Mouse (Mus musculus) heart, postnatal 25 days (tissue): ENCODE measurements around the gene Dynlt1b. TPM values are rescaled to one million over a fixed set of nuclear protein-coding genes. Genes with fewer than 3 reads are reported as not detected.
A peak's percentile ranks its signal among the peaks of the same experiment; 100 is the strongest.
"Not testable (repeated sequence)": the region's sequence is repeated elsewhere in the genome, so short reads cannot be mapped to it uniquely, and the experiment has no call there.

Experiments
- DNase-seq: peaks from one replicate; pipeline ENCODE4 v3.0.0; 2022; ENCODE audit warnings: low spot score
- intact Hi-C: fragments of 180-260 bp; cut with DNase I; formaldehyde crosslinking; loops from one replicate; pipeline ENCODE4 v1.15.1; 2025
- total RNA-seq, 2 experiments: library from RNA; stranded (reverse); gene quantifications; 2 replicates each; pipeline ENCODE4 v1.2.3; 2021

The Dynlt1b gene
- total RNA-seq, result 10 to 100 TPM; 53.6 to 56.5 TPM

GRCm38 (mm10) chr17:6429945-6430344 lies at the start of gene Dynlt1b:
Gene Dynlt1b (plus strand): TSS chr17:6430112.
- intact Hi-C loops, result not testable (repeated sequence)
- peak; percentile 100 for DNase-seq

- DNase-seq, intact Hi-C loops: not testable (repeated sequence)
Measured at GRCm38 (mm10) chr17:6380182-6380841, 49.6 kb upstream of the Dynlt1b start.

- intact Hi-C loops, result not testable (repeated sequence)
Measured at GRCm38 (mm10) chr17:6381071-6381682, 48.7 kb upstream of the Dynlt1b start.

GRCm38 (mm10) chr17:6386927-6387326 lies 43.0 kb upstream of the Dynlt1b start:
- DNase-seq, intact Hi-C loops: not testable (repeated sequence)

More at GRCm38 (mm10) chr17:6381071-6381682, 48.7 kb upstream of the Dynlt1b start:
- not testable (repeated sequence) for DNase-seq

DNA sequence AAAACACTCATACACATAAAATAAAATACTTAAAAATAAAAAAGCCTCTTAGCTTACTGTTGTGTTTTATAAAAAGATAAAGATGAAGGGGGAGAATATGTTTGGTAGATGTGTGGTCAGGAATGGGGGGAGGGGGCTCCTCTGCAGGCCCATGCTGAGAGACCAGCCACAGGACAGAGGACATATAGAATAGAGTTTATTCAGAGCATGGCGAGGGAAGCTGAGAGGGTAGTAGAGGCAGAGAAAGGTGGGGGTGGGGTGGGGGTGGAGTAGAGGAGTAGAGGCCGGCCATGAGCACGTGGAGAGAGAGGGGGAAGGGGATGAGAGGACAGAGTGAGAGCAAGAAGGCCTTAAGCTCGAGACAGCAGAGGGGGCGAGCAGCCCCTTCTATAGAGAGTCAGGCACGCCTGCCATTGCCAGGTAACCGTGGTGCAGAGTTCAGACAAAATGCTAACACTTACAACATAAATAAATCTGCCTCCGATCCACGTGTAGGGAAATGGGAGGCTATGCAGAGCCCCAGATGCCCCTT lies 42.5 kb upstream of the Dynlt1b start:
- intact Hi-C loops, DNase-seq: not testable (repeated sequence)

- intact Hi-C loops, DNase-seq: not testable (repeated sequence)
Measured at GRCm38 (mm10) chr17:6389463-6389862, 40.4 kb upstream of the Dynlt1b start.

DNA sequence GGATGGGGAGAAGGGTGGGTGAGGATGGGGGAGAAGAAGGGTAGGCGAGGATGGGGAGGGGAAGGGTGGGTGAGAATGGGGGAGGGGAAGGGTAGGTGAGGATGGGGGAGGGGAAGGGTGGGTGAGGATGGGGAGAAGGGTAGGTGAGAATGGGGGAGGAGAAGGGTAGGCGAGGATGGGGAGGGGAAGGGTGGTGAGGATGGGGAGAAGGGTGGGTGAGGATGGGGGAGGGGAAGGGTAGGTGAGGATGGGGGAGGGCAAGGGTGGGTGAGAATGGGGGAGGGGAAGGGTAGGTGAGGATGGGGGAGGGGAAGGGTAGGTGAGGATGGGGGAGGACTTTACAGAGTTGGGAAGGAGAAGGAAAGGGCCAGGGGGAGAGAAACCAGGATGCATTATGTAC lies 39.2 kb upstream of the Dynlt1b start:
- DNase-seq, intact Hi-C loops: not testable (repeated sequence)

DNA sequence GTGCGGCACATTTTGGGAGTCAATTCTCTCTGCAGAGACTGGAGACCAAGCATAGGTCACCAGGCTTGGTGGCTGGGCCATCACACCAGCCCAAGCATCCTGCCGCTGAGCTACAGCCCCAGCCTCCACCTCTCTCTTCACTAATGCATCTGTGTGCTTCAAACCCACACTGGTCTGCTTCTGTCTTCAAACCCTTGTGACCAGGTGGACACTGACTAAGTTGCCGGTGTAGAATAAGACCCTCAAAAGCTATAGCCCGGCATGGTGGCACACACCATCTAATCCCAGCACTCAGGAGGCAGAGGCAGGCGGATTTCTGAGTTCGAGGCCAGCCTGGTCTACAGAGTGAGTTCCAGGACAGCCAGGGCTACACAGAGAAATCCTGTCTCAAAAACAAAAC lies 38.2 kb upstream of the Dynlt1b start:
- DNase-seq, intact Hi-C loops: not testable (repeated sequence)

DNA sequence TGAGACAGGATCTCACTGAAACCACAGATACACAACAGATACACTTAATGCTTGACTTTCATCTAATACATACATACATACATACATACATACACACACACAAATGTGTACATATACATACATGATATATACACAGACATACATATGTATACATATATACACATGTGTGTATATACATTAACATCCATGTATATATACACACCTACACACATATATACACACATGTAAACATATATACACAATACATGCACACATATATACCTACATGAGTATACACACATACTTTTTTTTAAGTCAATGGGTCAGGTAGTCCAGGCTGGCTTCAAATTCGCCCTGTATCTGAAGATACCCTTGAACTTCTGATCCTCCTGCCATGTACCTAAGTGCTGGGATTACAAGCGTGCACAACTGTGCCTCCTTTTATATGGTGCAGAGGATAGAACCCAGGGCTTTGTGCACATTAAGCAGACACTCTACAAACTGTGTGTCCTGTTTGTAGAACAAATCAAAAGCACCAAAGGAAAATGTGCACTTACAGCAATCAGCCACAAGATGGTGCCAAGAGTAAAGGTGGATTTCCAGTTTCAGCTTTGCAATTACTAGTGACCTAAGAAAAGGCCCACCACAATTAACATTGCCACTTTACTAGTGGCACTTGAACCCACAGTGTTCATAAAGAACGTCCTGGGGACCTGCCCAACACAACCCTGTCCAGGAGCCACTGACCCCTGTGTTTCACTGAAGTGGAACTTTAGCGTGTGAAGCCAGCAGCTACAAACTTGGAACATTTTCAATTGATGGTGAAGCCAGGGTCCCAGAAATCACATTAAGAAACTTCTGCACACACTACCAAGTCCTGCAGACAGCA lies 37.2 kb upstream of the Dynlt1b start:
- DNase-seq, intact Hi-C loops: not testable (repeated sequence)

- DNase-seq, intact Hi-C loops: not testable (repeated sequence)
Measured at GRCm38 (mm10) chr17:6398079-6398478, 31.8 kb upstream of the Dynlt1b start.

GRCm38 (mm10) chr17:6398816-6399215 lies 31.1 kb upstream of the Dynlt1b start:
- DNase-seq, intact Hi-C loops: not testable (repeated sequence)

- intact Hi-C loops, DNase-seq: not testable (repeated sequence)
Measured at GRCm38 (mm10) chr17:6399281-6400096, 30.4 kb upstream of the Dynlt1b start.

DNA sequence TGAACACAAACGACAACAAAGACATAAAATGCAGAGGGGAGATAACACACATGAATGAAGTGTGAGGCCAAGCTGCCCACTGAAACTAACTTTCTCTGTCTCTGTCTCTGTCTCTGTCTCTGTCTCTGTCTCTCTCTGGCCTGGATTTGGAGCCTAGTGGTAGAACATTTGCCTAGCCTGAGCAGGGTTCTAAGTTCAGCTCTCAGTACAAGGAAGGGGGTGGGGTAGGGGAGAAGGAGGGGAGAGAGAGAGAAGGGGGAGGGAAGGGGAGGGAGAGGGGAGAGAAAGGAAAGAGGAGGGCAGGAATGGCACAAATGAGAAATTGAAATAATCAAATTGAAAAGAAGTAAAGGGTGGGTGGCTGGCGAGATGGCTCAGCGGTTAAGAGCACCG lies 29.8 kb upstream of the Dynlt1b start:
- DNase-seq, intact Hi-C loops: not testable (repeated sequence)

- intact Hi-C loops, DNase-seq: not testable (repeated sequence)
Measured at GRCm38 (mm10) chr17:6404493-6404892, 25.4 kb upstream of the Dynlt1b start.

DNA sequence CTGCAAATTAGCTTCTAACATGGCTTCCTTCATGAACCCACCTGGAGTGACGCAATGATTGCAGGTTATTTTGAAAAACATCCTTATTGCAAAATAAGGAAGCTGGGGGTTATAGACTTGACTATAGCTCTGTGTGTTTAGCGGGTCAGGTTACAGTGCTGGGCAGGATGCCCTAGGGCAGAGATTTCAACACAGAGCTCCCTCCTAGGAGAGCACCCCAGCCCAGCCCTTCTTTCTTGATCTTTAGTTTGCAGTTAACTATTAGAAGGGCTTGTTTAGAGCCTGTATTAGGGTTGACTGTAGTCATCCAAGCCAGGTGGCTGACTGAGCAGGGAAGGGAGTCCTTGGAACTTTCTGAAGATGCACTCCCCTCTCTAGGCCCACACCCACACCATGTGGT lies 22.9 kb upstream of the Dynlt1b start:
- intact Hi-C loops, DNase-seq: not testable (repeated sequence)

DNA sequence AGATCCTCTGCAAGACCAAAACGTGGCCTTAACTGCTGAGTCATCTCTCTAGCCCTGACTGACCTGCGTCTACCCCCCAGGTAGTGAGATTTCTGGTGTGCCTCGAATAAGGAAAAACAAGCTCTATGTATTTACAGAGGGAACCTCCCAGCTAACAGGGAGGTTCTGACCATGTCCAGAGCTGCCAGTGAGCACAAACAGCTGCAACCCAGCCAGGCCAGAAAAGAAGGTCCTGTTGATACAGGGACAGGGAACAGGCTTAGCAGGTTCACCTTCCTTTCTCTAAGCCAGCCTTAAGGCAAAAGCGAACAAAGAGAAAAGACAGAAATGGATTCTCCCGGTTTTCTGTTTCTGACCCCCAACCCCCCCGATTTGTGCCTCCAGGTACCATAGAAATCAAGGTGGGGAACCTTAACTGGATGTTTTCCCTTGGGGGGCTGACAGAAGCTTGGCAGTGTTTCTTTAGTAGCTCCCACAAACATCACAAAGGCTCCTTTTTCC lies 19.1 kb upstream of the Dynlt1b start:
- intact Hi-C loops, DNase-seq: not testable (repeated sequence)

DNA sequence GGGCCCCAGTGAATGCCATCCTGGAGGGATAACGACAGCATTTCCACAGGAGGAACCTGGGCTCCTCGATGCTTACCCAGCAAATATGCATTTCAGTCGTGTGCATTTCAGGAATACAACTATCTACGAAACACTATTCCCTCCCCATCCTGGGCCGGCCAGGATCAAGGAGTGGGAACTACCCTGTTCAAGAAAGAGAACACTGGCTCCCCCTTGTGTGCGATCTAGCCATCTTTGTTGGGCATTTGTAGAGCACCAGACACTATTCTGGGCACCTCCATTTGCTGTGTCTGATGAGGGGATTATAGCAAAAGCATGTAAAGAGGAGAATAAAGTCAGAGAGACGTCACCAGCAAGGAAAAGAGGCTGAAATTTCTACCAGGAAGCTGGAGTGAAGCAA lies 12.8 kb upstream of the Dynlt1b start:
- intact Hi-C loops, result not testable (repeated sequence)

DNA sequence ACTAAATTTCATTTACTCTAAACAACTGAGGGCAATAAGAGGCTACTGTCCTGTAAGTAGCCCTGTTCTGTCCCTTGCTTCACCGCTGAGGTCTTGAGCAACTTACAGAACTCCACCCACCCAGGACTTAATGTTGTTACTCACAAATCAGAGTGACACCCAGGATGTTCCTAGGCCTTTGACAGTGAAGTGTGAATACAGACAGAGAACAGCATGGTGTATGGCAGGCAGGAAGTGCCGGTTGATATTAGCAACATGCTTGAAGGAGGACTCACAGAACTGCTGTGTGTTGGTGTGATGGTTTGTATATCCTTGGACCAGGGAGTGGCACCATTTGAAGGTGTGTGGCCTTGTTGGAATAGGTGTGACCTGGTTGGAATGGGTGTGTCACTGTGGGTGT lies 9.4 kb upstream of the Dynlt1b start:
- DNase-seq, intact Hi-C loops: not testable (repeated sequence)

More for the DNA sequence above, 12.8 kb upstream of the Dynlt1b start:
- DNase-seq, result not testable (repeated sequence)
